Mouse (Mus musculus) heart, adult 18-20 months (tissue): Measurements from ENCODE around the gene Actr3b. TPM values are rescaled to one million over a fixed set of nuclear protein-coding genes. Genes with fewer than 3 reads are reported as not detected.
"Not testable (repeated sequence)": the region's sequence is repeated elsewhere in the genome, so short reads cannot be mapped to it uniquely, and the experiment has no call there.

Source experiments
- DNase-seq, 2 experiments: peaks; one replicate each; pipeline ENCODE4 v3.0.0; 2021 to 2022; ENCODE audit warnings: mixed read lengths in 1 of 2
- total RNA-seq, 2 experiments: library from RNA; stranded (reverse); gene quantifications; 2 replicates each; pipeline ENCODE4 v1.2.3; 2021

Actr3b gene
- total RNA-seq, 2 experiments from 2014 or later: 41.9 to 47.6 TPM

DNA sequence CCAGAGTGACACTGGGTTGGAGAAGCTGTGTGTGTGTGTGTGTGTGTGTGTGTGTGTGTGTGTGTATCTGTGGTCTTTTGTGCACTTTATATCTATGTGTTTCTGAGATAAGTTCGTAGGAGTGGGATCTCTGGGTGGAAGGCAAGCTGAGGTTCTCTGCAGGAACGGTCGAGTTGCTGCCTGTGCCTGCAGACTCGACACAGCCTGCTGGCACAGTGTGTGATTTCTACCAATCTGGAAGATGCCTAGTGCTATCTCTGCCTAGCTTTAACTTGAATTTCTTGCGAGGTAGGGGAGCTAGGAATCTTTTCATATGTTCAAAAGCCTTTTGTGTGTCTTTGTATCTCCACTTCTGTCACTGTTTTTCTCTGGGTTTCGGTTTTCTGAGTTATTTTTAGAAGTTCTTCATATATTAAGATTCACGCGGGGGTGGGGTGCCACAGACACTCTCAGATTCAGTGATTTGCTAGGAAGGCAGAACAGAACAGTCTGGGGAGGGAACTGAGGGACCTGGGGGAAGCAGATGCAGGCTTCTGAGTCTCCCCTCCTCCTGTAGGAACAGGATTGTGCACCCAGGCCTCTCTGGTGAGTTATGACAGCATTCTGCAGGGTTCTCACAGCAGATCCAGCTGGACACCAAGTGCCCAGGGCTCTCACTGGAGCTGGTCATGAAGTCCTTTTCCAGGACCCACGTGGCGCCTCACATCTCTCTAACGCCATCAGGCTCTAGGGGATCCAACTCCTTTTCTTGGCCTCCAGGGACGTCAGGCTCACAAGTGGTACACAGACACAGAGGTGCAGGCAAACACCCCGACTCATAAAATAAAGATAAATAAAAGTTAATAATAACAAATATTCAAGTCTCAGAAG is 14.4 kb downstream of the Actr3b start:
- no peak for DNase-seq

- no peak for DNase-seq
Observed at GRCm38 (mm10) chr5:25791570-25791969, 31.8 kb downstream of the Actr3b start.

- no peak for DNase-seq
Observed at GRCm38 (mm10) chr5:25797776-25798175, 38.0 kb downstream of the Actr3b start.

DNA sequence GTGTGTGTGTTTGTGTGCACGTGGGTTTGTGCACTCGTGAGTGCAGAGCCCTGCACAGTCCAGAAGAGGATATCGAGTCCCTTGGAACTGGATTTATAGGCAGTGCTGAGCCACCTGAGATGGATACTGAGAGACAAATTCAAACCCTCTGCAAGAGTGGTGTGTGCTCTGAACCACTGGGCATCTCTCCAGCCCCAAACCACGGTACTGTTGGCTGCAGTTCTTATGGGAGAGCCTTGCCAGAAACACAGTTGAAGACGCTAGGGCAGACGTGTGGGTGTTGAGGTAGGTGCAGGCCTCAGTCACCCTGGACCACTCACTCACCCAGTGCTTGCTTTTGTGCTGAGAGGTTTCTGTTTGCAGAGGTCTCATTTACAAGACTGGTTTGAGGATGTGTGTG is 41.1 kb downstream of the Actr3b start:
- peak; percentile 54 to 61 for DNase-seq

DNA sequence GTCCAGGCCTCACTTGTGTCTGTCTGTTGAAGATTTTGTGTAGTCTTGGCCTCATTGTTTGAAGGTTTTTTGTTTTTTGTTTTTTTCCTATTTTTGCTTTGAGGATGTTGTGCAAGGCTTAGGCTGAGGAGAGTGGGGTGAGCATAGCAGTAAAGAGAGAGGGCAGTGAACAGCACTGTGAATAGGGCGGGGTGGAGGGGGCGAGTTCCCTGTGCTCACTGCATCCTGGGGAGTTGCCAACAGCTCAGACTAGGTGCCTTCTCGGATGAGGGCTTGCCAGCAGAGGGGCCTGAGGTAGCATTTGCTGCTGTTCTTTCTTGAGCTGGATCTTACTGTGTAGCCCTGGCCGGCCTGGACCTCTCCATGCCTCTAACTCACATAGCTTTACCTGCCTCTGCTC is 41.9 kb downstream of the Actr3b start:
- DNase-seq: no peak

GRCm38 (mm10) chr5:25804569-25804968 is 44.8 kb downstream of the Actr3b start:
- no peak for DNase-seq

DNA sequence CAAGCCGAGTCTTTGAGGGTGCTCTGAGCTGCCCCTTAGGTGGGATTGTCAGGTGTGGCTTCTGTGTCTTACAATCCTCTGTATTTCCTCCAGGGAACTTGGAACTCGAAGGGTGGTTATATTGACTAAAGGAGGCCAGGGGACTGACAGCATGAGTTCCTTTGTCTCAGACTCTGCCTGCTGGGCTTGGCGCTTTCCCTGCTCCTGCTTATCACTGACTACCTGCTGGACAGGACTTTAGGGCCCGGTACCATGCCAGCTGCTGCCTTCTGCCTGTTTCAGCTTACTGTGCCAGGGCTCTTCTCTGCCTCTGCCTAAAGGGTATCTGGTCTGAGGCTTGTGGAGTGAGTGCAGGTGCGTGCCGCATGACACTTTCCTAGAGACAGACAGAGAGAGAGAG is 53.1 kb downstream of the Actr3b start:
- DNase-seq: no peak

- DNase-seq: no peak
Observed at GRCm38 (mm10) chr5:25829308-25830094, 69.7 kb downstream of the Actr3b start.

DNA sequence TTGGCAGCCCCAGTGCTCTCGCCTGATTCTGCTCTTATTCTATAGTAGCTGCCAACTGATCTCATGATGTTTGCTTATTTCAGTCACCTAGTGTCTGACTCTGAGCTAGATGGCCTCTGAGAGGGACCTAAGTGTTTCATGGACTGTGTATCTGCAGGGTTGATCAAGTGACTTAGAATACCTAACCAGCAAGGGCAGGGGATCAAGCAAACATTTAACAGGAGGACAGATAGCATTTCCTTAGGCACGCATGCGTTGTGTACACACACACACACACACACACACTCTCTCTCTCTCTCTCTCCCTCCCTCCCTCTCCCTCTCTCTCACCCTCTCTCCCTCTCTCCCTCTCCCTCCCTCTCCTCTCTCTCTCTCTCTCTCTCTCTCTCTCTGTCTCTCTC is 71.0 kb downstream of the Actr3b start:
- DNase-seq: no peak

DNA sequence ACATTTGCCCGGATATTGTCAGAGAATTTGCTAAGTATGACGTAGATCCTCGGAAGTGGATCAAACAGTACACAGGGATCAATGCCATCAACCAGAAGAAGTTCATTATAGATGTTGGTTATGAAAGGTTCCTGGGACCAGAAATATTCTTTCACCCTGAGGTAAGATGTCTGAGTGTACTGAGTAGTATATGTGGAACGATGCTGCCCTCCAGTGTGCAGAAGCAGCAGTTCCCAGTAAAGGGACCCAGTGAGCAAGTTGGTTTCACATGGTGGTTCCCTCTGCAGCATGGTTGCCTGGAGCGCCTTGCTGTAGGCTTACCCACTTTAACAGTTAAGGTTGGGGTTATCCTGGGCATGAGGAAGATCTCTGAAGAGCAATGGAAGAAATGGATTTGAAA is 71.8 kb downstream of the Actr3b start:
- DNase-seq: peak; percentile 20 to 56

- DNase-seq: peak; percentile 9 to 49
Observed at GRCm38 (mm10) chr5:25839400-25839799, 79.6 kb downstream of the Actr3b start.

DNA sequence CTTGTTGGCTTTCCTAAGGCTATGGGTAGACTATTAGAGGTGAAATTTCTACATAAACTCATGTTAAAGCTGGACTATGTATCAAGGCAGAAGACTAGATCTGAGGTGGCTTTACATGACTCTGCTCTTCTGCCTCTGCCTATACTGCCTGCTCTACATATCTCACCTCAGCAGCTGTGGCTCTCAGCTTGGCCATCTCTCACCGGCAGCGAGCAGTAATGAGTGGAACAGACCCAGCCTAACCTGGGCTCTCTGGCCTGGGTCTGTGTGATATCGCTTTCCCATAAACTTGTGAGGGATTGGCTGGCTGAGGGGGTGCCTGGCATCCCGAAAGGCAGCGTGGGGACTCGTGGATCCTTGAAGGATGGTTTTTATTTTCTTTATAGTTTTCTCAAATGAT is 86.8 kb downstream of the Actr3b start:
- DNase-seq: no peak

DNA sequence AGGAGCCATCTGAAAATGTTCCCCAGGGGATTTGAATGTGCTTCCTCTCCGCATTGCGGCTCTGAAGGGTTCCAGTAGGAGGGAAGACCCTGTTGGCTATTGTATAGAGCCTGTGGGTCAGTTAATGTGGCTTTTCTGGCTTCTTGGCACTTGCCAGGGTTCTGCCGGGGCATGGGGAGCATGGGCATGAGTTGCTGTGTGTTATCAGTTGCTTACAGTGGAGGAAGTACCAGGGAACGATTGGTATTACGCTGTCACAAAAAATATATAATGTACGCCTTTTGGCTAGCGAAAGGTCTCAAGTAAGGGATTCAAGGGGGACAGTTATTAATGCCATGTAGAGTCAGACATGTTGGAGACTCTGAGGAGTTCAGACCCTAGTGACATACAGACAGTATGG is 87.4 kb downstream of the Actr3b start:
- no peak for DNase-seq

DNA sequence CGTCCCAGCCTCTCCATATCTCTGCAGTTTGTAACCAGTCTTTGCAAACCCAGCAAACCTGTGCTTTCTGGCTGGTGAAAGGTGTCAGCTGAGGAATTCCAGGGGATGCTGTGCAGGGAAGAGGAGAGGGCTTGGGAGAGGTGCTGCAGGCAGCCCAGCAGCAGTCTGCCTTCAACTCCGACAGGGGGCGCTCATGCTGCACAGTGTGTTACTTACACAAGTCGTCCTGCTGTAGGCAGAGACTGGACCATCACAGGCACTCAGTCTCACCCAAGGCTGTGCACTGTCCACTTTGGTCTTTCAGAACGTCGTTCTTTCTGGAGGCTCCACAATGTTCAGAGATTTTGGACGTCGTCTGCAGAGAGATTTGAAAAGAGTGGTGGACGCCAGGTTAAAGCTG is 88.3 kb downstream of the Actr3b start:
- peak in 1 of 2 experiments; percentile 29 for DNase-seq

DNA sequence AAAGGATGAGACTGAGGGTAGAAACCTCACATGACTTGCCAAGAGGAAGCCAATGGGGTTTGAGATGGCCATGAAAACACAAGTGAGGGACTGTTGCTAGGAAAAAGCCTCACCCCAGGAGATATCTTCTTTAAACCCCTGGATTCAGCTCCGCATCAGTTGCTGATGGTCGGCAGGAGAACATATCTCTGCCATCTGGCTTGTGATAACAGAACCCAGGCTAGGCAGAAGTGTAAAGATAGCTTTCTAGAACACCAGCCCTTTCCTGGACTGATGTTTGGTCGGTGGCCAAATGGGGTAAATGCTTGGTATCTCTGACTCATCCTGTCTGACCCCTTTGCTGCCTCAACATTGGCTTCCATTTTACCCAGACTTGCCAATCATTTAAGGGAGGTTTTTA is 106.4 kb downstream of the Actr3b start:
- DNase-seq: no peak

DNA sequence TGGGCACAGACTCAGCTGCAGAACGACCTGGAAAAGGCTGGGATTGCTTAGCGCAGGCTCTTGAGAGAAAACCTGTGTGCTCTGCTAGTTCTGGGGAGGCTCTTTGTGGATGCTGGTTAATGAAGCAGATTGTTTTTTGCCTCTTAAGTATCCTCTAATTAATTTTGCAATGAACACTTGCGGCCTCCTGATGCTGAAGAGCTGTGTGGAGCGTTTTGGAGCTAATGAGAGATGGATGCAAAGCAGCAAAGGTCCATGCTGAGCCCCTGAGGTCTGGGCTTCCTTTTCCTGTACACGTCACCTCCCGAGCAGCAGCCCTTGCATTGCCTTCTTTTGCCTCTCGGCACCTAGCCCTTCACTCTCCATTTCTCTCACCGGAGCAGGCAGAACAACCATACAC is 110.1 kb downstream of the Actr3b start:
- DNase-seq: no peak

- DNase-seq: no peak
Observed at GRCm38 (mm10) chr5:25870632-25871031, 110.8 kb downstream of the Actr3b start.

DNA sequence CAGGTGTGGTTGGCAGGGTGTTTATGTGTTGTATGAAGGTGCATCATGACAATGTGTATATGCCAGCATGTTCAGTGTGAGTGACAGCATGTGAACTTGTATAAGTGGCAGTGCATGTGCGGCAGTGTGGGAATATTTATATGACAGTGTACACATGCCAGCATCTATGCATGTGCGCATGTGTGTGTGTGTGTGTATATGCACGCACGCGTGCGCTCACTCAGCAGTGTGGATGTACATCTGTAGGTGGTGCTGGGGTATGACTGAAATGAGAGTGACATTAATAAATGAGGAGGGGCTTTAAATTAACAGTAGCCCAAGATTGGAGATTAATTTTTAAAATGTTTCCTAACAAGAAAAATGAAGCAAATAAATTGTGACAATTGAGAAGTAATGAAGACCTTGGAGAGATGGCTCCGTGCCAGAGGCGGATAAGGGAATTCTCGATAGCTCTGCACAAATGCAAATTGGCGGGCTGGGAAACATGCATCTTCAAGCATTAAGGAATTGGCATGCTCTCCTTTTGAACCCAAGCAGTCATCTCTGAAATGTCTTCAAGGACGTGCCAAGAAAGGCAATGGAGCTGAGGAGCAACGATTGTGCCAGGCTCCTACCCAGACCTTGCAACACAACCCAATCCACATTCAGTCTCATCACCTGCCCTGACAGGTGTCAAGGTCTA is 111.7 kb downstream of the Actr3b start:
- no peak for DNase-seq

DNA sequence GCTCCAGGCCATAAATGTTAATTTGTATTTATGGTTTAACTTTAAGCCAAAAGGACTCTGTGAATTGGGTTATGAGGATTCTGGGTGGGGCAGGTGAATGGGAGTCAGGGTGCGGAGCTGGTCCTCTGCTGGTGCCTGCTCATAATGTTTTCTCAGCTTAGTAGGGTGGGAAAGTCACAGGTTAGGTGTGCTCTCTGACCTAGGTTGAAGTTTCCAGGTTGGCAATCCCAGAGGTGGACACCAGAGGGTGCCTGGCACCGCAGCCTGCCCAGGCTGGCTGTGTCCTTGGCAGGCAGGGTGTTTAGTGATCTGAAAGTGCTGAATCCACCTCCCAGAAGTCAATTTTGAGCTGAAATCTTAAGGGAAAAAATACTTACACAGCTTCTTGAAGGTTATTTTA is 113.2 kb downstream of the Actr3b start:
- peak; percentile 6 to 33 for DNase-seq

DNA sequence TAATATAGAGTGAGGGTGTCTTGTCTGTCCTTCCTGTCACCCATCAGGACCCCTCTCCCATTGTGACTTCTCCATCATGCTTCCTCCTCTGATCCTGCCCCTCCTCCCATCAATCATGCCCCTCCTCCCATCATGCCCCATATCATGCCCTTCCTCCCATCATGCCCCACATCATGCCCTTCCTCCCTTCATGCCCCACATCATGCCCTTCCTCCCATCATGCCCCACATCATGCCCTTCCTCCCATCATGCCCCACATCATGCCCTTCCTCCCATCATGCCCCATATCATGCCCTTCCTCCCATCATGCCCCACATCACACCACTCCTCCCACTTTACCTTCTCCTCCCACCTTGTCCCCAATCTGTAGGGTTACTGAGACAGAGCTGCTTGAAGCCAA is 116.1 kb downstream of the Actr3b start:
- not testable (repeated sequence) for DNase-seq

DNA sequence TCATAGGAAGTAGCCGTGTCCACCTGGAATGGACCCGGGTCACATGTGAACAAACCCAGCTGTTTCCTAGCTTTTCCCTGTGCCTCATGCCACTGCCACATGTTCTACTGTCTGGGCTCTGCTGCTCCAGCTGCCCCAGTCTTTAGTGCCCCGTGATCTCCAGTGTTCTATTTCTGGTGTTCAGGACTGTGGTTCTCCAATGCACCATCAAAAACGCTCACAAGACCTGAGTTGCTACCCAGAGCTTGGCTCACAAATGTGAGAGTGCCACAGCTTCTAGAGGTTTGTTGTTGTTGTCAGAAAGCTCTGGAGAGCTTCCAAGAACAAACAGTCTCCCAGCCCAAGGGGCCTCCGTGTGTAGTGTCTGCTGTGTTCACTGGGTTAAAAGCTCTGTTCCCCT is 117.5 kb downstream of the Actr3b start:
- DNase-seq: peak; percentile 20 to 28

GRCm38 (mm10) chr5:25877996-25878395 is 118.2 kb downstream of the Actr3b start:
- no peak for DNase-seq

GRCm38 (mm10) chr5:25886708-25887107 is 126.9 kb downstream of the Actr3b start:
- DNase-seq: no peak
